Mouse (Mus musculus): Measurements from ENCODE around the gene Washc3.

The Washc3 gene

DNA sequence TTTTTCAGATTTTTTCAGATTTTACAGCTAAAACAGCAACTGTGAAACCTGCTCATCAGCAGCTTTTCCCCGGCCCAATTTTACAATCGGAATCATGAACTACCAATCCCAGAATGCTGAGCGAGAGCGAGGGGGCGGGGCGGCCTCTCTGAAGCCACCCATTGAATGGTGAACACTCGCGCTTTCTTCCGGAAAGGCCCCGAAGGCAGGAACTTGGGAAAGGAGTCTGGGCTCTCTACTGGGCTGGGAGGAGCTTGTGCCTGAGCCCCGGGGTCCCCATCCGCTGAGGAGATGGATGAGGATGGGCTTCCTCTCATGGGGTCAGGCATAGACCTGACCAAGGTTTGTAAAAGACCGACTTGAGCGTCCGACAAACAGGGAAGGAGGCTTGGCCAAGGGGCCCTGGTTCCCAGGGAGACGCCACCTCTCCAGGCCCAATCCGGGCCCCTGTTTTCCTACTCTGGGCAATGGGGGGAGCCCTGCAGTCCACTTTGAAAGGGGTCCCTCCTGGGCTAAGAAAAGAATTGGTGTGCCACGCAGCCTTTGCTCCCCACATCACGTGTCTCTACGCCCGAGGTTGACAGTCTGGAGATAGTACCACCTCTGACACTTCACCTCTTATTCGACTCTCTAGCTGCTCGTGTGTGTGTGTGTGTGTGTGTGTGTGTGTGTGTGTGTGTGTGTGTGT lies at the start of gene Washc3:
Gene Washc3 (plus strand): TSS at position 143 of the 688 bp plus-strand sequence.
- peak; percentile 81 for DNase-seq (ENCODE audit: low spot score)

DNA sequence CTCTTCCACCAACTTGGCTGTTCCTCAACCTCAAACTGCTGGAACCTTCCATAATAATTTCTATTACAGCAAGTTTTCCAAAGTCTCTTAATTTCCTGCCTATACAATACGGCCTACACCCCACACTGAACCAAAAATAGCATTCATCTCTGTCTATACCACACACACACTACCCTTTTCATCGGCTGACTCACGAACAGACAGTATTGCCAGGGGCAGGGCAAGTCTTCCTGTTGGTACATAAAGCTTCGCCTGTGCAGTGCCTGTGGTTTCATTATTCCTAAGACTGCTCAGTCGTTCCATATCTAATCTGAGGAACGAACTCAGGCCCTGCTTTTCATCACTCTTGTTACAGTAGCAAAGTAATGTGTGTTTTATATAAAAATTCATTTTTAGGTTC lies 49.2 kb upstream of the Washc3 start:
- DNase-seq (ENCODE audit: low spot score) = no peak

- DNase-seq (ENCODE audit: low spot score) = no peak
These were observed 38.8 kb upstream of the Washc3 start for GRCm38 (mm10) chr10:88162096-88162495.

- DNase-seq (ENCODE audit: low spot score) = no peak
These were observed 38.2 kb upstream of the Washc3 start for GRCm38 (mm10) chr10:88162676-88163075.

DNA sequence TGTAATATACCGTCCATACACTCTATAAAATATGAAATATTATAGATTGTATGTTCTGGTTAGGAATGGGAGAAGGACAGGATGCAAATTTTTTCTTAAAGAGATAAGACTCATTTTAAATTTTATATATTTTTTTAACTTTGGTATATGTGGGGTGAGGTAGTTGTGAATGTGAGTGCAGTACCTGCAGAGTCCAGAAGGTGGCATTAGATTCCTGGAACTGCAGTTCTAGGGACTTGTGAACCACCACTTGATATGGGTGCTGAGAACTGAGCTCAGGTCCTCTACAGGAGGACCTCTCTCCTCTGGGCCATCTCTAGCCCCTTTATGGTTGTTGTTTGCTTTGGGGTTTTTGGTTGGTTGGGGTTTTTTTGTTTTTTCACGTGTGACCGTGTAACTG lies 34.7 kb upstream of the Washc3 start:
- DNase-seq (ENCODE audit: low spot score) = no peak

- DNase-seq (ENCODE audit: low spot score) = no peak
These were observed 33.3 kb upstream of the Washc3 start for GRCm38 (mm10) chr10:88167438-88168077.

DNA sequence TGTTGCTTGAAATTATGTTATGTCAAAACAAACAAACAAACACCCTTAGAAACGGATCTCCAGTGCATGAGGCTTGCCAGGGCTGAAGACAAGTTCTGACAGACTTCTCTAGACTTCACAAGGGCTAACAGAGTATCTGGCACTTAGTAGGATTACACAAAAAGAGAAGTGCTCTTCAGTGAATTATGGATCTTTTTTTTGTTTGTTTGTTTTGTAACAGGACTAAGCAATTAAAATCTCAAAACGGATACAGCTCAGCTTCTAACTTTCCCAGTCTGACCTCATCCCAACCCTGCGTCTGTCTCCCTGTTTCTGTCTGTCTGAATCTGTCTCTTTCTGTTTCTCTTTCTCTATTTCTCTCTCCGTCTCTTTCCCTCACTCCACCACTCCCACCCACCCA lies 352 bp upstream of the Washc3 start:
- DNase-seq (ENCODE audit: low spot score) = no peak

- no peak for DNase-seq (ENCODE audit: low spot score)
These were observed 757 bp downstream of the Washc3 start for GRCm38 (mm10) chr10:88201650-88202049.

- DNase-seq (ENCODE audit: low spot score) = no peak
These were observed 1.7 kb downstream of the Washc3 start for GRCm38 (mm10) chr10:88202581-88202980.

DNA sequence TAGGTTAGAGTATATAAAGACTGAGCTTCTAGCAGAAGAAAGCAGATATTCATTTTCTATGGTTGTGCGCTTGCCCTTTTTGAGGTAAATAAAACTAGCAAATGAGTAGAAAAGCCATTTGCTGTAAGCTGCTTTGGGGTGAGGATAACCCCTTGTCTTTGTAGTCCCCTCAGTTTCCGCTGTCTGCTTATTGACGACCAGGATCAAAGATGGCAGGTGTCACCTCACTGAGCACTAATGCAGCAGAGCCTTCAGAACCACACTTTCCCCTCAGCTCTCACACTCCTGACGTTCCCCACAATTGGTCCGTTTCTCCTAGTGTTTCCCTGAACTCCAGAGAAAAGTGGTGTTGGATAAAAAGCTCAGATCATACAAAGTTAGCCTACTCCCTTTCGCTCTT lies 2.3 kb downstream of the Washc3 start:
- no peak for DNase-seq (ENCODE audit: low spot score)

DNA sequence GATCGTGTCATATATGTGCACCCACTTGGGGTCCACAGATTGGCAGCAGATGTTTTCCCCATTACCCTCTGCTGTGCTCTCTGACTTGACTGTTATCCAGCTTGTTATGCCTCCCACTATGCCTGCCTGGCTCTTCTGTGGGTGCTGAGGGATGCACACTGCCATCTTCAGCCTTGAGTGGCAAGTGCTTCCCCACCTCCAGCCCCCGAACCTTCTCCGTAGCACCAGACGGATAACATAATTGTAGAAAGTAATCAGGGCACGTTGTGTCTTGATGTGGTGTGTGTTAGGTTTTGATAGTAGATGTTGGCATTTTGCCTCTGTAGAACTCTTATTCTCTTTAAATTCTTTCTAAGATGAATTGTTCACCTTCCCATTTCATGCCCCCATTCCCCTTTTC lies 11.8 kb downstream of the Washc3 start:
- DNase-seq (ENCODE audit: low spot score) = no peak

DNA sequence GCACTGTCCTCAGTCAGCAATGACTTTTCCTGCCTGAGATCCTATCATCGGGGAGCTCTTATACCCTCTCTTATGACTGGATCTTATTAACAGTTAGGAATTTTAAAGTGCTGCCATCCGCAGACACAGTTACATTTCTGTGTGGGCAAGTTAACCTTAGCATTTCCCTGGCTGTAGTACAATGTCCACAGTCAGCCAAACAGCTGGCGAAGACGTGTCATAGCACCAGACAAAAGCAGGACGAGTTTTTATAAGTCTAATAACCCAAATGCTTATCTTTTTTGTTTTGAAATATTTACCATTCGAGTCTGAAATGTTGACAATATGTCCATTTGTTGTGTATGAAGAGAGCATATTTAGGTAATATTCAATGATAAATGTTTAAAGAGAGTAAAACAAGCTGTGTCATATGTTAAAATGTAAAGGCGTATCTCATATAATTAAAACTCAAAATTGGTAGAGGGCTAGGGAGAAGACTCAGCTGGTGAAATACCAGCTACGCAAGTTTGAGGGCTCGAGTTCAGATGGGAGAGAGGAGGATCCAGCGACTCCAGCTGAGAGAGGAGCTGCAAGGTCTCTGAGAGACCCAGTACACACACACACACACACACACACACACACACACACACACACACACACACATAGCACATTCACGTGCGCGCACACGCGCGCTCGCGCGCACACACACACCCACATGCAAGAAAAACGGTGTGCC lies 14.1 kb downstream of the Washc3 start:
- no peak for DNase-seq (ENCODE audit: low spot score)

GRCm38 (mm10) chr10:88218161-88218560 lies 17.3 kb downstream of the Washc3 start:
- DNase-seq (ENCODE audit: low spot score) = no peak

DNA sequence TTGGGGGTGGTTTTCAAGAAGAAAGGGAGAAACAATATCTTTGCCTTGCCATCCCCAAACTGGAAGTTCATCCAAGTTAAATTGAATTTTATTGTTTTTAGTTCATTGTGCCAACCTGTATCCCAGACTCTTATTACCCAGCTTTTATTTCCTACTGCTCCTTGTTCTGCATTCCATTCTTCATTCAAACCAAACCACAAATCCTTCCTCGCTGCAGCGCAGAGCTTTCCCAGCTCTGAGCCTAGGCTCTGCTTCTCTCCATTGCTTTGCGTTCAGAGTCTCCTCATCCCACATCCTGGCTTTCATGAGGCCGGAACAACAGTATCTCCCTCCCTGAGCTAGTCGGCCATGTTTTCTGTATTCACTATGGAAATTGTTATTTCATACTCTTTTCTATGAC lies 20.8 kb downstream of the Washc3 start:
- no peak for DNase-seq (ENCODE audit: low spot score)

DNA sequence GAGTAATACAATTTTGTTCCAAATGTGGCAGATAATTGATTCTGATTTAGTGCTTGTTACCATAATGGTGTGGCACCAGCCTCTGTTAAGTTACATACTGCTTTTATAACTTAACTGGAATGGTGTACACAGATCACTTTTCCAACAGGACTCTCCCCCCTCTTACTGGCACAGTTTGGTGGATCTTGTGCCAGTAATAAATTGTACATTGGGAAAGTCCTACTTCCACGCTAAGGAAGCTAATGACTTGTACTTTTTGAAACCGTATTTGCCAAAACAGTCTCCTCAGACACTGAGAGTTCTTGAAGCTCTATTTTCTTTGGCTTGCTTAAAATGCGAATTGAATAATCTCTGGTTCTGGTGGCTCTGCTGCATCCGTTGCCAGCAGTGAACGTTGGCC lies 24.5 kb downstream of the Washc3 start:
- no peak for DNase-seq (ENCODE audit: low spot score)

DNA sequence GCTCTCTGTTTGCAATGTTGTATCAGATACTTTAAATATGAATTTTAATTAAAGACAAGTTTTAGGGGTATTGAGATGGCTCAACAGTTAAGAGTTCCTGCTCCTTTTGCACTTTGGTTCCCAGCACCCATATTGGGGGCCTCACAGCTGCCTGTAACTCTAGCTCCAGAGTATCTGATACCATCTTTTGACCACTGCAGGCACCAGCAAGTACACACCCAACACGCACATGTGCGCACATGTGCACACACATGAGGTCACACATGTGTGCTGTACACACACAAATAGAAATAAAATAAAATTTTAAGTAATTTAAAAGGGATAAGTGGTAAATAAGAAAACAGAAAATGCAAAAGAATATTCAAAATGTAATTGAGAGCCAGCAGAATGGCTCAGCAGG lies 27.1 kb downstream of the Washc3 start:
- no peak for DNase-seq (ENCODE audit: low spot score)

DNA sequence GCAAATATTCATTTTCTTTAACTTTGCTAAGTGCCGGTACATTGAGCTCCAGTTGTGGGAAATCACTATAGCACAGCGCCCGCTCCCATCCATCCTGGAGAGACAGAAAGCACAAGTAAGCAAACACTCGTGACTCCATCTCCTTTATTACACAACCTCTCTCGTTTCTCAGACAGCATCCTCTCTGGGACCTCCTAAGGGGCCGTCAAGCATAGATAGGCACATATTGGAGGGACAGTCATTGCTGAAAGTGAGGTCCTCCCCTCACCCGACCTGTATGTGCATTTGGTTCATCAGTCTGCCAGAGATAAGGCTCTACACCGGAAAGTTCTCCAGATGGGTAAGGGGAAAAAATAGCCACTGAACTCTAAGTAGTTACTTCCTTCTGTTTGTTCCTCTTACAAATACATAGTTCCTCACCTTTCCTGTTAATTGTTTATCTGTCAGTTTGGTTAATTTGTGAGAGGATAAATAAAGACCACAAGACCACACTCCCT lies 27.7 kb downstream of the Washc3 start:
- DNase-seq (ENCODE audit: low spot score) = no peak

- DNase-seq (ENCODE audit: low spot score) = no peak
These were observed 30.8 kb downstream of the Washc3 start for GRCm38 (mm10) chr10:88231671-88232070.

DNA sequence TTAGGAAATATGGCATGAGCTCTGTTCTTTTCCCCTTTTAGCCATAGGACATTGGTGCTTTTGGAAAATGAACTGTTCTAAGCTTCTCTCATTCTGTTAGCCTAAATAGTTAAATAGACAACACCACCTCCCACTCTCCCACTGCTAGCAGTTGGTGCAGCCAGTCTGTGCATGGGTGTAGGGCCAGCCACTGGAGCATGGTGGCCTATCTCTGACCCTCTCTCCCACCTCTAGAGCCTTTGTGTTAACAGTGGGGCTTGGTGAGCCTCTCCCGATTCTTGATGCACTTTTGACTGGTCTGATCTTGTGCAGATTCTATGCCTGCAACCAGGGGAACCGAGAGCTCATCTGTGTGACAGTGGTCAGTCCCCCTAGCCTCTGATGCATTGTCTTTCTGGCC lies 31.9 kb downstream of the Washc3 start:
- DNase-seq (ENCODE audit: low spot score) = no peak

GRCm38 (mm10) chr10:88244681-88245080 lies 43.8 kb downstream of the Washc3 start:
- DNase-seq (ENCODE audit: low spot score) = no peak

- no peak for DNase-seq (ENCODE audit: low spot score)
These were observed 49.4 kb downstream of the Washc3 start for GRCm38 (mm10) chr10:88250300-88250699.

GRCm38 (mm10) chr10:88252121-88252862 lies 51.4 kb downstream of the Washc3 start:
- DNase-seq (ENCODE audit: low spot score) = no peak

Measured in ovary, postnatal 14 days (tissue).